Mouse (Mus musculus) thymus, adult 2 months (tissue): ENCODE measurements around the gene Rp2. TPM values are rescaled to one million over a fixed set of nuclear protein-coding genes. Genes with fewer than 3 reads are reported as not detected.
A peak's percentile ranks its signal among the peaks of the same experiment; 100 is the strongest.

ENCODE experiments used
- DNase-seq: peaks from one replicate; pipeline ENCODE4 v3.0.0; 2021
- H3K27ac ChIP-seq: fragments of 200-500 bp; 2 replicates; pipeline ENCODE4 v1.5.1; 2012; ENCODE audit warnings: low read length, control low read depth; ENCODE audit not compliant: control insufficient read depth, insufficient read depth
- H3K27me3 ChIP-seq: fragments of 200-500 bp; 2 replicates; pipeline ENCODE4 v1.6.1; 2012; ENCODE audit warnings: mild to moderate bottlenecking, low read length, moderate library complexity, mixed read lengths; ENCODE audit not compliant: control insufficient read depth, insufficient read depth
- H3K36me3 ChIP-seq: fragments of 200-500 bp; 2 replicates; pipeline ENCODE4 v1.6.1; 2012; ENCODE audit warnings: mild to moderate bottlenecking, low read length, moderate library complexity; ENCODE audit not compliant: control insufficient read depth, insufficient read depth
- H3K4me1 ChIP-seq: fragments of 200-500 bp; replicated peaks from 2 replicates; pipeline ENCODE4 v1.6.1; 2012; ENCODE audit warnings: low read length; ENCODE audit not compliant: control insufficient read depth, insufficient read depth
- H3K4me3 ChIP-seq: fragments of 200-500 bp; 2 replicates; pipeline ENCODE4 v1.5.1; 2012; ENCODE audit warnings: mild to moderate bottlenecking, low read length, control low read depth, moderate library complexity; ENCODE audit not compliant: control insufficient read depth, insufficient read depth
- CTCF ChIP-seq: fragments of 200-500 bp; IDR thresholded peaks from 2 replicates; pipeline ENCODE4 v1.5.1; 2012; ENCODE audit warnings: mild to moderate bottlenecking, control low read depth, low read length, moderate library complexity, borderline replicate concordance; ENCODE audit not compliant: control insufficient read depth, poor library complexity, insufficient read depth; ENCODE audit errors: extremely low read depth
- POLR2A ChIP-seq: fragments of 200-500 bp; IDR thresholded peaks from 2 replicates; pipeline ENCODE4 v1.6.1; 2012; ENCODE audit warnings: mild to moderate bottlenecking, low read length, control low read depth, moderate library complexity; ENCODE audit not compliant: control insufficient read depth, poor library complexity, insufficient read depth; ENCODE audit errors: extremely low read depth
- WGBS: fragments of 180-500 bp; shearing (Covaris S2); methylation state at CpG from one replicate; pipeline ENCODE4 v1.1.7; 2018; 5-methylcytosine and 5-hydroxymethylcytosine counted together
- polyA plus RNA-seq: library from polyadenylated mRNA; depleted of rRNA; stranded (reverse); fragments of >200 nt; gene quantifications from 2 replicates; pipeline ENCODE4 v1.2.3, GENCODE M21; 2012

Gene Rp2
- polyA plus RNA-seq, 1 experiment: 8.1 TPM

GRCm38 (mm10) chrX:20404068-20404467, 39.8 kb downstream of the Rp2 start:
- Histone ChIP-seq H3K4me1 (no peaks in the 10 kb centered on the region), H3K4me3 (no peak overlapping the region), H3K27me3 (no peaks in the 10 kb centered on the region), H3K27ac (no peak overlapping the region), H3K36me3 (no peaks in the 10 kb centered on the region)
- DNase-seq: peak; percentile 3
- 90% methylated on average over 4 of the region's 4 CpGs for WGBS
- TF ChIP-seq POLR2A (no peak), CTCF (no peak)

- no peak for DNase-seq
- Histone ChIP-seq H3K27me3 (no peaks in the 10 kb centered on the region), H3K4me1 (no peaks in the 10 kb centered on the region), H3K36me3 (no peaks in the 10 kb centered on the region), H3K27ac (no peak overlapping the region), H3K4me3 (no peak overlapping the region)
- 98% methylated on average over 2 of the region's 2 CpGs for WGBS
- no peak for TF ChIP-seq POLR2A
- no peak for TF ChIP-seq CTCF
Measured at GRCm38 (mm10) chrX:20406909-20407308, 42.6 kb downstream of the Rp2 start.

- Histone ChIP-seq H3K27me3 (no peaks in the 10 kb centered on the region), H3K36me3 (no peaks in the 10 kb centered on the region), H3K4me3 (no peak overlapping the region), H3K27ac (no peak overlapping the region), H3K4me1 (no peaks in the 10 kb centered on the region)
- 100% methylated on average over 2 of the region's 2 CpGs for WGBS
- DNase-seq: no peak
- no peak for TF ChIP-seq CTCF
- TF ChIP-seq POLR2A: no peak
Measured at GRCm38 (mm10) chrX:20407676-20408075, 43.4 kb downstream of the Rp2 start.

GRCm38 (mm10) chrX:20411382-20411781, 47.1 kb downstream of the Rp2 start:
- 90% methylated on average over 4 of the region's 4 CpGs for WGBS
- no peaks in the 10 kb centered on the region for H3K4me1 ChIP-seq
- no peak overlapping the region for H3K4me3 ChIP-seq
- H3K36me3 ChIP-seq: no peaks in the 10 kb centered on the region
- H3K27ac ChIP-seq: no peak overlapping the region
- no peak for TF ChIP-seq POLR2A
- TF ChIP-seq CTCF: no peak
- H3K27me3 ChIP-seq: no peaks in the 10 kb centered on the region
- DNase-seq: no peak

GRCm38 (mm10) chrX:20412221-20412620, 47.9 kb downstream of the Rp2 start:
- H3K4me1 ChIP-seq: no peaks in the 10 kb centered on the region
- DNase-seq: no peak
- H3K36me3 ChIP-seq: no peaks in the 10 kb centered on the region
- 92% methylated on average over 3 of the region's 3 CpGs for WGBS
- H3K27me3 ChIP-seq: no peaks in the 10 kb centered on the region
- no peak overlapping the region for H3K4me3 ChIP-seq
- H3K27ac ChIP-seq: no peak overlapping the region
- TF ChIP-seq POLR2A (no peak), CTCF (no peak)

- Histone ChIP-seq H3K4me1 (no peaks in the 10 kb centered on the region), H3K27ac (no peak overlapping the region), H3K27me3 (no peaks in the 10 kb centered on the region), H3K36me3 (no peaks in the 10 kb centered on the region), H3K4me3 (no peak overlapping the region)
- DNase-seq: no peak
- 93% methylated on average over 10 of the region's 10 CpGs for WGBS
- no peak for TF ChIP-seq POLR2A
- no peak for TF ChIP-seq CTCF
Measured at GRCm38 (mm10) chrX:20414885-20415622, 50.8 kb downstream of the Rp2 start.
